Mouse (Mus musculus) CD4-positive, CD25-positive, alpha-beta regulatory T cell, adult 4 months (primary cell): Measurements from ENCODE around the gene Akr1b7. TPM values are rescaled to one million over a fixed set of nuclear protein-coding genes. Genes with fewer than 3 reads are reported as not detected.
"Not testable (repeated sequence)": the region's sequence is repeated elsewhere in the genome, so short reads cannot be mapped to it uniquely, and the experiment has no call there.

Experiments used
- ATAC-seq: one replicate; pipeline ENCODE4 v1.8.0; 2017
- polyA plus RNA-seq, 2 experiments: library from polyadenylated mRNA; unstranded; fragments of 100-300 nt; shearing (Covaris generic); gene quantifications; one replicate each; pipeline ENCODE4 v1.2.1; 2017

The Akr1b7 gene
- polyA plus RNA-seq = under 1 TPM in 1 of 2 experiments, not detected in 1; 0.49 TPM

DNA sequence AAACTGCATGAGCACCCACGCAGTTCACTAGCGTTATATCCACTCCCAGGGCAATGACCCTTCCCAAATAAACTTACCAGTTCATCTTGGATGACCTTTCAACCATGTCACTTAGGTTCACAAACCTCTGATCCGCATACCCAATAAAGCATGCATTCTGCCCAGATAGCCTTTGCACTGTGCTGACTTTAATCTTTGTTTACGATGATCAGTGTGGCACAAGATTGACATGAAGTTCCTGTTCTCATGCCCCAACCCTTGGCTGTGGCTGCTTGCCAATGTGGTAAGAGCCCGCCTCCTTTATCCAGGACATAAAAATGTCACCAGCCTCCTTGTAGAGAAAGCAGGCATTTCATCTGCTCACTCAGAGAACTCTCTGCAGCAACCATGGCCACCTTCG lies at the start of gene Akr1b7:
Akr1b7 (plus strand) TSS at position 312 of the 400 bp plus-strand sequence.
- ATAC-seq = no peak

DNA sequence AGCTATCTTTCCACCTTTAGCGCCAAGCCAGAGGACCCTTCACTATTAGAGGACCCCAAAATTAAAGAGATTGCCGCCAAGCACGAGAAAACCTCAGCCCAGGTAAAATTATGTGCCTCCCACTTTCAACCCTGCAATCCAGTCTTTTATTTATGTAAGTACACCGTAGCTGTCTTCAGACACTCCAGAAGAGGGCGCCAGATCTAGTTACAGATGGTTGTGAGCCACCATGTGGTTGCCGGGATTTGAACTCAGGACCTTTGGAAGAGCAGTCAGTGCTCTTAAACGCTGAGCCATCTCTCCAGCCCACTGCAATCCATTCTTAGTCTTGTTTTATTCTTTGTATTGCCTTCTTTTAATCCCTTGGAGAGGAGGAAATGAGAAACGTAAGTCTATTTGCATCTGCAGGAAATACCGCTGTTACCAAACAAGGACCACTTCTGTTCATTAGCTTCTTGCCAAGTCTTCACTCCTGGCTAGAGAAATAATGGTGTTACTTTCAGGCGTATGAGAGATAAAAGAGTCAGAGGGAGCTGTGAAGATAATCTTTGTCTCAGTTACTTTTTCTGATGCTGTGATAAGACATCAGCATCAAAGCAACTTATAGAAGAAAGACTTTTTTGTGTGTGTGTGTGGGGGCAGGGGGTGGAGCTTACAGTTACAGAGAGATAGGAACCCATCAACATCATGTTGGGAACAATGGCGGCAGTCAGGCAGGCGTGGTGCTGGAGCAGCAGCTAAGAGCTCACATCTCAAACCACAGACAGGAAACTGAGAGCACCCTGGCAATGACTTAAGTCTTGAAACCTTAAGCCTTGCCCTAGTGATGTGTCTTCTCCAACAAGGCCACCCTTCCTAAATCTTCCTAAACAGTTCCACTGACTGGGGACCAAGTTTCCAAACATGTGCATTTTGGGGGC lies 47.7 kb upstream of the Akr1b7 start:
- peak; percentile 84 for ATAC-seq

GRCm38 (mm10) chr6:34367998-34368397 lies 44.1 kb upstream of the Akr1b7 start:
- ATAC-seq = no peak

DNA sequence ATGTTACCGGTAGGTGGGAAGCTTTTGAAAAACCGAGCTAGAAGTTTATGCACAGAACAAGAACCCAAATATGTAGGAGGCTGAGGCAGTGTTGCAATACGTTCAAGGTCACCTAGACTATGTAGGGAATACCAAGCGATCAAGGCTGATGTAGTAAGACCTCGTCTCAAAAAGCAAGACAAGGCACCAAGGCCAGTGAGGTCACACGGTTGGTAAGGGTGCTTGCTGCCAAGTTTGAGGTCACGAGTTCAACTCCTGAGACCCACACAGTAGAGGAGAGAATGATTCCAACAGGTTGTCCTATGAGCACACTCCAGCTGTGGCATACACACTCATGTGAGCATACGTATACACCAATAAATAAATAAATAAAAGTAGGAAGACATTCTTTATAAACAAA lies 42.1 kb upstream of the Akr1b7 start:
- ATAC-seq = no peak

GRCm38 (mm10) chr6:34371700-34372351 lies 40.3 kb upstream of the Akr1b7 start:
- ATAC-seq = peak; percentile 92

- peak; percentile 44 for ATAC-seq
Observed at GRCm38 (mm10) chr6:34373841-34374240, 38.3 kb upstream of the Akr1b7 start.

GRCm38 (mm10) chr6:34375888-34376287 lies 36.2 kb upstream of the Akr1b7 start:
- not testable (repeated sequence) for ATAC-seq

DNA sequence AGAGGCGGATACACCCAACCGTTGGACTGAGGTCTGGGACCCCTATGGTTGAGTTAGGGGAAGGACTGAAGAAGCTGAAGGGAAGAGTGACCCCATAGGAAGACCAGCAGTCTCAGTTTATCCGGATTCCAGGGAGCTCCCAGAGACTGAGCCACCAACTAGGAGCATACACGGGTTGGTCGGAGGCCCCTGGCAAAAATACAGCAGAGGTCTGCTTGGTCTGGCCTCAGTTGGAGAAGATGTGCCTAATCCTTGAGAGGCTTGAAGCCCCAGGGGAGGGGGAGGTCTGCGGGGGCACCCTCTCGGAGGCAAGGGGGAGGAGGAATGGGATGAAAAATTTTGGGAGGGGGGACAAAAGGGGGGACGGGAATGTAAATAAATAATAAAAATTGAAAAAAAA lies 28.7 kb upstream of the Akr1b7 start:
- no peak for ATAC-seq

GRCm38 (mm10) chr6:34384110-34384661 lies 27.9 kb upstream of the Akr1b7 start, which contains the start of gene Akr1b10:
Gene Akr1b10, plus strand, starts transcription at chr6:34384218.
- peak; percentile 91 for ATAC-seq

DNA sequence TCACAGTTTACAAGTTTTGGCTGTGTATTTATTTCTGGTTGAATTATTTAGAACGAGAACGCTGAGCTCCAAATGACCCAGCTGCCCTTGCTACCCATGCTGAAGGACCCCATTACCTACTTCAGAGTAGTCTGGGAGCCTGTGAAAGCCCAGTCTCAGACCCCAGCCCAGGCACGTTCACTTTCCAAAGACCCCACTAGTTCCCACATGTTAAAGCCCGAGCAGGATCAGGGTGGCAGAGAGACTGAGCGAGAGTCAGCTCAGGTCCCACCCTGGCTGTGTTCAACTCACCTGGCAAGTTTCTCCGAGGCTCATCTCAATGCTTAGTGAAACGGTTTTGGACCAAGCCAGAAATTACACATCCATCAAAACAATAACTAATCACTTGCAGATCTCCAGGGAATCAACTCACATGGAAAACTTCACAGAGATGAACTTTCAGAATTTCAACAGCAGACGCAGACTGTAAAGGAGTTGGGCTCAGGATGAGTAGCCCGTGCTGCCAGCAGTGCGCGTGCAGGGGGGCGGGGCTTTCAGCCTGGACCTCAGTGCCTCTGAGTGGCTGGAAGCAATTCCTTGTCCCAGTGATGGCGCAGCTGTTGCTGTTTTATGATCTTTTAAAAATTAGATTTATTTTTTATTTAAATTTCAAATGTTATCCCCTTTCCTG lies 27.3 kb upstream of the Akr1b7 start:
- peak; percentile 40 for ATAC-seq

DNA sequence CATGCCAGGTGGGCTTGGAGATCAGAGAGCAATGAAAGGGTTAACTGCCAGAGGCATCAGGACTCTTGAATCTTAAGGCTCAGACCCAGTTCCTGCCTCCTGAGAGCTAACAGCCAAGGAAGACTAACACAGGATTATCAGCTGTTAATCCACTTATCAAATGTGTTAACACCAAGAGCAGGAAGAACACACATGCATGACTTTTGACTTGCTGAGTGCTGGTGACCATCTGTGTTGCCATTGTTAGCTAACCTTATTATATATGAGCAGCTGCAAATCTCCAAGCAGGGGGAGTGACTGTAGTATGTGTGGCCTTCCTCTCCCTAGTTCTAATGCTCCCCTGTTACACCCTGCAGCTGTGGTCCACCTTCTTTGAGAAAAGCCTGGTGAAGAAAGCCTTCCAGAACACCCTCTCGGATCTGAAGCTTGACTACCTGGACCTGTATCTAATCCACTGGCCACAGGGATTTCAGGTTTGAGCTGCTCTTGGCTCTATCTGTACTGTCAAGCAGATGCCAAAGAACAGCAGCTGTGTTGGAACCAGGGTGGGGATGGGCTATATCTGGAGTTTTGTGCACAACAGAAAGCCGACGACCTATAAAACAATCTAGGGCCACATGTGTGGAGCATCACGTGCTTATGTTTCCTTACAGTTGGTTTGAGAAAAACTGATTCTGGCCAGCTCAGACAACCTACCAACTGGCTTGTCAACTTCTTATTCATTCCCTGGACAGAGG lies 23.5 kb upstream of the Akr1b7 start:
- ATAC-seq = no peak

- no peak for ATAC-seq
Observed at GRCm38 (mm10) chr6:34395897-34396296, 16.2 kb upstream of the Akr1b7 start.

DNA sequence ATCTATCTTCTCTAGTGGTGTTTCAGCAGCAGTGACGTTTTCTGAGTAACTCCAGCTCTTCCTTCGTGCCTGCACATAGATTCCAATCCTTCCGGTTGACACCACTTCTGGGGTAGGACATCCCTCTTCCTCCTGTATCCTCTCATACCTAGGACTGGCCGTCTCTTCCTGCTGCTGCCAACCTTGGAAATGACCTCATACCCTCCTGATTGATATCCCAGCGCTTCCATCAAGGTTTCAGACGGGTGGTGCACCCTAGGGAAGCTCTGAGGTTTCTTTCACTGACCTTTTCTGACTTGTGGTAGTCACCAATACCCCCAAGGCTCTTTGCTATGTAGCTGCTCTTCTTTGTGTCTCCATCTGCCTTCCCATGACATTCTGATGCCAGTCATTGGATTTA lies 13.7 kb upstream of the Akr1b7 start:
- no peak for ATAC-seq

DNA sequence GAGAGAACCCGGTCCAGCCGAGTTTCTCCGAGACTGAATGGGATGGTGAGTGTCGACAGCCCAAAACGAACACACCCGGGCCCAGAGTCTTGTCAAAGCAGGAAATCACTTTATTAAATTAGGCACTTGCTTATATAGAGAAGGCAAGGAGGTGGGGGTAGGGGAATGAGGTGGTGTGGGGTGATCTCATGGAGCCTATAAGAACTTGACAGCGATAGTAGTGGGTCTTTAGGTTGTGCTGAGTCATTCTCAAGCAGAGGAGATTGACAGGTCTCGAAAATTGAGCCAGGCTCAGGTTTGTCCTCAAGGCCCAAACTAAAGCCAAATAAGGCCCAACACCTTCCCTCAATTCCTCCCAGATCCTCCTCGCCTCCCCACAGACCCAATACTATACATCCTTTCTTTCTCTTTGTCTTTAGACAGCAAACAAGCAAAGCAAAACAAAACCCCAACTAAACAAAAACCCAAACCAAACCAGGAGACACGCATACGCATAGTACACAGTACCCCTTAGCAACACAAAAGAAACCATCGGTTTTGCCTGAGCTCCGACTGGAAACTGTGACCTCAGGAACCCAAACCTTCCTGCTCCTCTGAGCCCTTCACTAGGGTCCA lies 12.4 kb upstream of the Akr1b7 start:
- no peak for ATAC-seq

DNA sequence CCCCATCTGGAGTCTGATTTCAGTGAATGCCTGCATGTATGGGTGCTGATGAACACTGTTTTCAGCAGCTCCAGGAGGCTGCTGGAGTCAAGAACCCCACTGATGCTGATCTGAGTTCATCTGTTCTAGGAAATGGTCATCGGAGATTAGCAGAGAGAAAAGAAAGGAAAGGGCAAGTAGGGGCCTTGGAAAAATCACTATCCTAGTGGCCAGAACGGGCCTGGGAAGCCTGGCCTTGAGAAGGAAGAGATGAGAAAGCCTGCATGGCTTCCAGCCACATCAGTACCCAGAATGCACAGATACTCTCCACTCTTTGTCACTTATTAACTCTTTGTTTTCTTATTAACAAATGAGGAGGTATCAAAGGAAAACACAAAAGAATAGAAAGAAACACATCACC lies 11.4 kb upstream of the Akr1b7 start:
- no peak for ATAC-seq

DNA sequence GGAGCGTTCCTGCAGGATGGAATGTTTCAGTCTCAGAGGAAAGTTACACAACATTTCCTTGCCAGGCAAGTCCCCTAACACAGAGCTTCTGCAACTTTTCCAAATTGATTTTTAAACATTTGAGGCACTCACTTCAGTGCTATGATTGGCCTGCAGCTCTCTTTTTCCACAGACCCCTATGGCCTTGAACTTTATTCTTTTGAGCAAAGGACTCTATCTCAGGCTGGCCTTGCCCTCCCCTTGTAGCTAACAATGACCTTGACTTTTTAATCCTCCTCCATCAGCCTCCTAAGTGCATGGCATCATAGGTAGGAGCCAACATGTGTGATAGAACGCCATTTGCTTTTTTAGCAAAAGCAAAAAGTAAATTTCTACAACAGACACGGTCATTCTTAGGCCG lies 5.4 kb upstream of the Akr1b7 start:
- ATAC-seq = no peak

DNA sequence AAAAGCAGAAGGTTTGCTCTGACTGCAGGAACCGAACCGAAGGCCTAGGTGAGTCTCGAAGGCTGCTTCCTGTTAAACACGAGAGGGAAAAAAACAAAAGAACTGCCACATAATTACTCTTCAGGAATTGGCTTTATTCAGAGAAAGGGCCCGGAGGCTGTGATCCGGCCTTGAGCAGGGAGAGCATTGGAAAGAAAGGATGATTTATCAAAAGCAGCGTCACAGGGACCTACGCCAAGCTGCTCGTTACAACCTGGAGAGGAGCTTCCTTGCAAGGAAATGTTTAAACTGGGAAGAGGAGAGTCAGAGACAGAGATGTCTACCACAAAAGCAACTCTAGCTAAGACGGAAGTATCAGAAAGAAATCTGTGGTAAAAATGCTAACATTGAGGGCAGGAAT lies 4.7 kb upstream of the Akr1b7 start:
- no peak for ATAC-seq

DNA sequence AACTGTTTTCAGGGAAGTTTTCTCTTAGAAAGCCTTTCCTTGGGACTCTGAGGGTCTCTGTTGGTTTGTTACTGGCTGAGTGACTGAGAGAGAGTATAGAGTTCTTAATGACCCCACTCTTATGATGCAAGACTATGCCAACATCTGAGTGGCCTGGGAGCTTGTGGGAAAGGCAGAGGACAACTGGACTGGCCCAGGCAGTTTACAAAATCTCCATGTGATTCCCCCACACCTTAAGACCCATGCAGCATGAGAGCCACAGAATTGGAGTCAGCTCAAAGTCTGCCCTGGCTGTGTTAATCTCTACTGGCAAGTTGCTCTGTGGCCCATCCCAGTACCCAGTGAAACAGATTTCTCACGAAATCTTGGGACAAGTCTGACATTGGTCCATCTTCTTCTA lies 554 bp downstream of the Akr1b7 start:
- no peak for ATAC-seq

- ATAC-seq = not testable (repeated sequence)
Observed at GRCm38 (mm10) chr6:34413386-34413785, 1.3 kb downstream of the Akr1b7 start.

GRCm38 (mm10) chr6:34416521-34416920 lies 4.4 kb downstream of the Akr1b7 start:
- no peak for ATAC-seq

DNA sequence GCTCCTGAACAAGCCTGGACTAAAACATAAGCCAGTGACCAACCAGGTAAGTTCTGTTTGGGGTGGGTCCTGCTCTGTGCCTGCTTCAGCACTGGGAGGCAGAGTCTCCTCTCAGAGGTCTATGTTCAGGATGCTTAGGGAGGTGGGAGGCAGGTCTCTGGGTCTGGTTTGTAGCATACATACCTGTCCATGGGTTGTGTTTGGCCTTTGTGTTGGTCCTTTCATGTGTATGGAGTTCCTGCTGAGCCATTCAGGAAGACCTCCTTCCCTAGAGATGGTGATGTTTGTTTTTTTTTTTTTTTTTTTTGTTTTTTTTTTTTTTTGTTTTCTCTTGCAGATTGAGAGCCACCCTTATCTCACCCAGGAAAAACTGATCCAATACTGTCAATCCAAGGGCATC lies 6.9 kb downstream of the Akr1b7 start:
- ATAC-seq = no peak

DNA sequence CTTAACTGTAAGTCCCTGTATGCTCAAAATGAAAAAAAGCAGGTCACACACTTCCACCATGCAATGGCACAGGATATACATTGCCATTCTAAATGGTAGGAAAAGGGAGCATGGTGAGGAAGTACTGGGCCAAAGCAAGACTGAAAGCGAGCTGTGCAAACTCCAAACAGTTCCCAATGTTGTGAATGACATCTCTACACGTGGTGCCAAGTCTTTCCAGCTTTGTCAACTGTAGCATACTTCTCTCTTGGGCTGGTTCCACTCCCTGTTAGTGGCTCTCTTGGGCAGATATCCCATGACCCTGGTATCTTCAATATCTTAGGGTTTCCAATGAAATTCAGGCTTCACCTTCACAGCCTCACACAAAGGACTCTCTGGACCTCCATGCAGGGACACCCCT lies 26.9 kb downstream of the Akr1b7 start:
- ATAC-seq = no peak
